ENCODE assay signal across 7 mouse cellular contexts in the genomic region with DNA sequence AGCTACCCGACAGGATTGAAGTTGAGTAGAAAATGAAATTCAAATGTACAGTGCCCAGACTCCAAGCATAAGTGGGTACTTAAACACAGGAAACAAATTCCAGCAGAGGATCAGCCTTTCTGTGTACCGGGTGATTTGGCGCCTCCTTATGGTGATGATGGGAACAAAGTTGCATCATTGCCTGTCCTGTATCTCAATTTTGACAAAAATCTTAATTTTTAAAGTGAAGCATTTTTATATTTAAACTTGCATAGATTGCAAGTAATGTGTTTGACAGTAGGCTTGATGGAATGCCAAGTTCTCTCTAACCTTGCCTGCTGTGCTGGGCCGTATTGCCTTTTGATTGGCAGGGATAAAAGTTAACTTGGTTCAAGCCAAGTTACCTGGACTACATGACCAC. TPM values are rescaled to one million over a fixed set of nuclear protein-coding genes. Genes with fewer than 3 reads are reported as not detected.
DNase-seq lines count a peak whose midpoint lies in the region; ATAC-seq and TF ChIP-seq lines count a peak whose summit lies in the region.

No protein-coding gene starts in this region.

- no peaks in the 10 kb centered on the region for H3K27me3 ChIP-seq in ES-Bruce4 (ENCODE audit: control insufficient read depth, insufficient read depth, low read length, poor library complexity, severe bottlenecking)
- H3K27me3 ChIP-seq in forebrain, embryonic 12.5 days: no peaks in the 10 kb centered on the region
- H3K27me3 ChIP-seq in kidney, embryonic 15.5 days: no peaks in the 10 kb centered on the region
- H3K27me3 ChIP-seq in stomach, postnatal 0 days (ENCODE audit: control insufficient read depth, insufficient read depth, low read length): no peaks in the 10 kb centered on the region

- peak overlapping the region; percentile 78; the same call in 1 of the 2 replicates for H3K27ac ChIP-seq in ES-Bruce4 (ENCODE audit: insufficient read depth, low read length)
- peak overlapping the region; percentile 95; the same call in 1 of the 2 replicates for H3K27ac ChIP-seq in forebrain, embryonic 12.5 days
- peak overlapping the region; percentile 99 for H3K27ac ChIP-seq in kidney, embryonic 15.5 days
- H3K27ac ChIP-seq in stomach, postnatal 0 days (replicated peaks): peak overlapping the region; percentile 88

- peak; percentile 4 for TF ChIP-seq CTCF in ES-Bruce4 (IDR thresholded peaks at IDR 0.05; ENCODE audit: low read depth, low read length)
- TF ChIP-seq CTCF in stomach, postnatal 0 days (IDR thresholded peaks at IDR 0.05; ENCODE audit: low read depth): peak; percentile 74

- no peak for ATAC-seq in forebrain, embryonic 12.5 days (ENCODE audit: low FRiP score)
- ATAC-seq in kidney, embryonic 15.5 days (replicated peaks; ENCODE audit: low FRiP score): no peak
- ATAC-seq in stomach, postnatal 0 days (ENCODE audit: low FRiP score, low TSS enrichment): no peak

- peak; percentile 67 for DNase-seq in ZHBTc4 (ENCODE audit: low read depth, low spot score)
- peak; percentile 68 for DNase-seq in lung, postnatal 25 days (ENCODE audit: low spot score)
- DNase-seq in stomach, postnatal 0 days (ENCODE audit: low spot score): peak; percentile 31
- no peak for DNase-seq in layer of hippocampus, adult 18-20 months (ENCODE audit: low spot score in 2 of 2)

- H3K4me2 ChIP-seq in forebrain, embryonic 12.5 days: peak overlapping the region; percentile 80
- H3K4me2 ChIP-seq in kidney, embryonic 15.5 days: peak overlapping the region; percentile 77
- H3K4me2 ChIP-seq in stomach, postnatal 0 days (replicated peaks; ENCODE audit: low read depth): peak overlapping the region; percentile 58

- no peaks in the 10 kb centered on the region for H3K36me3 ChIP-seq in ES-Bruce4 (ENCODE audit: control insufficient read depth, insufficient read depth, low read length, poor library complexity, severe bottlenecking)
- peaks cover 42% of the 10 kb centered on the region for H3K36me3 ChIP-seq in forebrain, embryonic 12.5 days (replicated peaks)
- H3K36me3 ChIP-seq in kidney, embryonic 15.5 days: peaks cover 46% of the 10 kb centered on the region
- H3K36me3 ChIP-seq in stomach, postnatal 0 days (ENCODE audit: control insufficient read depth, insufficient read depth, low read length): peaks cover 26% of the 10 kb centered on the region

- no peak overlapping the region for H3K4me3 ChIP-seq in ES-Bruce4 (ENCODE audit: low read depth, low read length)
- peak overlapping the region; percentile 60 for H3K4me3 ChIP-seq in forebrain, embryonic 12.5 days (replicated peaks)
- peak overlapping the region; percentile 74 for H3K4me3 ChIP-seq in kidney, embryonic 15.5 days (replicated peaks)
- H3K4me3 ChIP-seq in stomach, postnatal 0 days (ENCODE audit: low read depth, low read length): peak overlapping the region; percentile 71

- 28% methylated on average over 4 of the region's 4 CpGs for WGBS in forebrain, embryonic 12.5 days
- WGBS in kidney, embryonic 15.5 days: 26% methylated on average over 4 of the region's 4 CpGs
- WGBS in stomach, postnatal 0 days: 20% methylated on average over 4 of the region's 4 CpGs

- TF ChIP-seq POLR2A in ES-Bruce4 (IDR thresholded peaks at IDR 0.05; ENCODE audit: insufficient read depth, low read length): no peak

- TF ChIP-seq EP300 in ES-Bruce4 (IDR thresholded peaks at IDR 0.05; ENCODE audit: insufficient read depth, low read depth, low read length): no peak
- TF ChIP-seq EP300 in stomach, postnatal 0 days (optimal IDR thresholded peaks at IDR 0.05): no peak

- peak overlapping the region; percentile 54 for H3K9ac ChIP-seq in ES-Bruce4 (ENCODE audit: low read depth, poor library complexity, severe bottlenecking)
- 0 out of 2 replicates have a peak overlapping the region, but pooled peaks have one; percentile 69 for H3K9ac ChIP-seq in forebrain, embryonic 12.5 days
- peak overlapping the region; percentile 32 for H3K9ac ChIP-seq in kidney, embryonic 15.5 days
- H3K9ac ChIP-seq in stomach, postnatal 0 days (ENCODE audit: low read length): no peak overlapping the region

- H3K4me1 ChIP-seq in ES-Bruce4 (ENCODE audit: control insufficient read depth, insufficient read depth, low read length): peaks cover 5% of the 10 kb centered on the region
- H3K4me1 ChIP-seq in forebrain, embryonic 12.5 days: peaks cover 18% of the 10 kb centered on the region
- H3K4me1 ChIP-seq in kidney, embryonic 15.5 days: peaks cover 22% of the 10 kb centered on the region
- no peaks in the 10 kb centered on the region; the same call in 1 of the 2 replicates for H3K4me1 ChIP-seq in stomach, postnatal 0 days (replicated peaks; ENCODE audit: control insufficient read depth, insufficient read depth)

- no peaks in the 10 kb centered on the region for H3K9me3 ChIP-seq in ES-Bruce4 (replicated peaks; ENCODE audit: control insufficient read depth, insufficient read depth, low read length, poor library complexity, severe bottlenecking)
- no peaks in the 10 kb centered on the region for H3K9me3 ChIP-seq in forebrain, embryonic 12.5 days
- H3K9me3 ChIP-seq in kidney, embryonic 15.5 days (replicated peaks): no peaks in the 10 kb centered on the region
- no peaks in the 10 kb centered on the region for H3K9me3 ChIP-seq in stomach, postnatal 0 days (ENCODE audit: control insufficient read depth, low read length)

RNA-seq across cellular contexts. Expression of gene 9130023H24Rik, which starts 1.2 kb away (rescaled TPM):
- polyA plus RNA-seq in ES-Bruce4 (2011; ENCODE audit: insufficient read depth, insufficient read length, low read depth, missing spikeins): 1.3 and 1.5 TPM in 2 replicates
- polyA plus RNA-seq in forebrain, embryonic 12.5 days (2016; fragmentation: Nextera tagmentation; extraction: Ambion mirVana): 11.7 and 12.0 TPM in 2 replicates
- 8.3 and 8.7 TPM in 2 replicates for polyA plus RNA-seq in kidney, embryonic 15.5 days (2015; fragmentation: Nextera tagmentation; extraction: Ambion mirVana)
- polyA plus RNA-seq in stomach, postnatal 0 days (2015; fragmentation: Nextera tagmentation; extraction: Ambion mirVana): 4.6 and 5.0 TPM in 2 replicates
- 1 to 10 TPM; 3.3 TPM for total RNA-seq in layer of hippocampus, adult 18-20 months (2021)

RNA-seq across cellular contexts. Expression of gene Armc5, which starts 1.8 kb away (rescaled TPM):
- 3.0 and 3.4 TPM in 2 replicates for polyA plus RNA-seq in ES-Bruce4 (2011; ENCODE audit: insufficient read depth, insufficient read length, low read depth, missing spikeins)
- 14.0 and 15.4 TPM in 2 replicates for polyA plus RNA-seq in forebrain, embryonic 12.5 days (2016; fragmentation: Nextera tagmentation; extraction: Ambion mirVana)
- 19.1 and 21.1 TPM in 2 replicates for polyA plus RNA-seq in kidney, embryonic 15.5 days (2015; fragmentation: Nextera tagmentation; extraction: Ambion mirVana)
- 10.7 and 12.4 TPM in 2 replicates for polyA plus RNA-seq in stomach, postnatal 0 days (2015; fragmentation: Nextera tagmentation; extraction: Ambion mirVana)
- 10 to 100 TPM; 11.5 to 12.6 TPM for total RNA-seq in layer of hippocampus, adult 18-20 months (2021)

RNA-seq across cellular contexts. Expression of gene Tgfb1i1, which starts 7.6 kb away (rescaled TPM):
- 6.0 and 9.2 TPM in 2 replicates for polyA plus RNA-seq in ES-Bruce4 (2011; ENCODE audit: insufficient read depth, insufficient read length, low read depth, missing spikeins)
- polyA plus RNA-seq in forebrain, embryonic 12.5 days (2016; fragmentation: Nextera tagmentation; extraction: Ambion mirVana): 24.0 and 27.7 TPM in 2 replicates
- polyA plus RNA-seq in kidney, embryonic 15.5 days (2015; fragmentation: Nextera tagmentation; extraction: Ambion mirVana): 77.2 and 107 TPM in 2 replicates
- polyA plus RNA-seq in stomach, postnatal 0 days (2015; fragmentation: Nextera tagmentation; extraction: Ambion mirVana): 167 and 178 TPM in 2 replicates
- total RNA-seq in layer of hippocampus, adult 18-20 months (2021): 10 to 100 TPM in 1 of 2 experiments, 1 to 10 TPM in 1; 9.2 to 12.0 TPM

RNA-seq across cellular contexts. Expression of gene Slc5a2, which starts 26.5 kb away (rescaled TPM):
- polyA plus RNA-seq in ES-Bruce4 (2011; ENCODE audit: insufficient read depth, insufficient read length, low read depth, missing spikeins): not detected in 2 replicates
- not detected in 2 replicates for polyA plus RNA-seq in forebrain, embryonic 12.5 days (2016; fragmentation: Nextera tagmentation; extraction: Ambion mirVana)
- polyA plus RNA-seq in kidney, embryonic 15.5 days (2015; fragmentation: Nextera tagmentation; extraction: Ambion mirVana): 5.6 and 8.4 TPM in 2 replicates
- 0.63 and 1.0 TPM in 2 replicates for polyA plus RNA-seq in stomach, postnatal 0 days (2015; fragmentation: Nextera tagmentation; extraction: Ambion mirVana)
- total RNA-seq in layer of hippocampus, adult 18-20 months (2021): not detected

RNA-seq across cellular contexts. Expression of gene Cox6a2, which starts 32.8 kb away (rescaled TPM):
- not detected in 2 replicates for polyA plus RNA-seq in ES-Bruce4 (2011; ENCODE audit: insufficient read depth, insufficient read length, low read depth, missing spikeins)
- 0.29 TPM in 1 of 2 replicates, not detected in the other for polyA plus RNA-seq in forebrain, embryonic 12.5 days (2016; fragmentation: Nextera tagmentation; extraction: Ambion mirVana)
- 5.1 and 11.1 TPM in 2 replicates for polyA plus RNA-seq in kidney, embryonic 15.5 days (2015; fragmentation: Nextera tagmentation; extraction: Ambion mirVana)
- 0.24 and 0.46 TPM in 2 replicates for polyA plus RNA-seq in stomach, postnatal 0 days (2015; fragmentation: Nextera tagmentation; extraction: Ambion mirVana)
- 1 to 10 TPM; 4.7 TPM for total RNA-seq in layer of hippocampus, adult 18-20 months (2021)

Comparison
In these comparisons a context has a peak if more than half of its experiments do, and no peak if none do; other contexts are left out.
1. DNase-seq: peak in ZHBTc4 (single experiment), lung, postnatal 25 days (single experiment) and stomach, postnatal 0 days (single experiment); none in layer of hippocampus, adult 18-20 months (0 of 2).
2. Peak in every context shown above with its lines, with median percentiles within 50 percentile points of each other: H3K27ac ChIP-seq and H3K4me2 ChIP-seq.